Mouse (Mus musculus) cerebellum, adult 8-10 months (tissue): ENCODE results near the gene Sacm1l.

ENCODE experiments used
- DNase-seq: peaks from one replicate; pipeline ENCODE4 v3.0.0; 2022

Gene Sacm1l

GRCm38 (mm10) chr9:123589240-123589910 lies 59.8 kb downstream of the Sacm1l start:
- no peak for DNase-seq

- no peak for DNase-seq
Observed at GRCm38 (mm10) chr9:123595194-123595593, 65.6 kb downstream of the Sacm1l start.

GRCm38 (mm10) chr9:123596910-123597309 lies 67.4 kb downstream of the Sacm1l start:
- DNase-seq, result no peak

GRCm38 (mm10) chr9:123597376-123597775 lies 67.8 kb downstream of the Sacm1l start:
- no peak for DNase-seq

- no peak for DNase-seq
Observed at GRCm38 (mm10) chr9:123601529-123601928, 72.0 kb downstream of the Sacm1l start.

GRCm38 (mm10) chr9:123620311-123621098 lies 90.9 kb downstream of the Sacm1l start:
- no peak for DNase-seq

GRCm38 (mm10) chr9:123624741-123625140 lies 95.2 kb downstream of the Sacm1l start:
- DNase-seq, result no peak

- DNase-seq, result no peak
Observed at GRCm38 (mm10) chr9:123625821-123626220, 96.3 kb downstream of the Sacm1l start.

GRCm38 (mm10) chr9:123631666-123632065 lies 102.1 kb downstream of the Sacm1l start:
- DNase-seq, result no peak

GRCm38 (mm10) chr9:123632281-123632680 lies 102.7 kb downstream of the Sacm1l start, which contains the start of gene Slc6a20b:
Gene Slc6a20b, minus strand, starts transcription at chr9:123632565.
- no peak for DNase-seq

GRCm38 (mm10) chr9:123632993-123633392 lies 103.4 kb downstream of the Sacm1l start:
- DNase-seq, result no peak

- no peak for DNase-seq
Observed at GRCm38 (mm10) chr9:123636771-123637170, 107.2 kb downstream of the Sacm1l start.

GRCm38 (mm10) chr9:123638231-123638630 lies 108.7 kb downstream of the Sacm1l start:
- no peak for DNase-seq

- DNase-seq, result peak; percentile 4
Observed at GRCm38 (mm10) chr9:123638668-123639089, 109.1 kb downstream of the Sacm1l start.

GRCm38 (mm10) chr9:123640106-123640505 lies 110.5 kb downstream of the Sacm1l start:
- no peak for DNase-seq
